Mouse (Mus musculus): ENCODE measurements at regions not wholly inside any gene's neighbourhood (a gene's known extent, or its start where the extent isn't known, plus 50 kb on each side); places are given as distances from the start of the nearest gene placed in this dataset.

DNA sequence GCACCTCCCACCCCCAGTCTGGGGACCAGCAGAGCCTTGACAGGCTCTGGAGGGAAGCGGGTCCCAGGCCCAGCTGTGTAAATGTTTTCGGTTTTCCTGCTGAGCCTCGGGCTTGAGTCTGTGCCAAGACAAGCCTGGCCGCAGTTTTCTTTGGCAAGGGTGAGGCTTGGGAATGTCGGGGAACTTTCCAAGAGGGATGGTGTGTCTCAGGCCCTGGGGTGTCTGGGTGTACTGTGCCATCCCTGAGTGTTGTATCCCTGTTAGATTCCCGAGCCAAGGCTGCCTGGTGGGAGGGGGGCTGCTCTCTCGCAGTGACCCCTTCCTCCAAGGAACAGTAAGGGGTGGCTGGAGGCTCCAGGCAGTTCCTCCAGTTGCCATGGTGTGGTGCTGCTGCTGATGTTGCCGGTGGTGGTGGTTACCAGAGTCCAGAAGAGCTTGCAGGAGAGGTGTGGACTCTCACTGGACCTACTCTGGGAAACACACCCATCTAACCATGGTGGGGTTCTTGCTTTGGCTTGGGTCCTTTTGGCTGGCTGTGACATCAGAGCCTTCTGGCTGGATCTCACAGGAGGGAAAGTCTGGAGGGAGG, 58.0 kb upstream of the Gm26897 start:
- 3% methylated on average over 8 of the region's 8 CpGs for WGBS
- H3K27ac ChIP-seq = peak overlapping the region; percentile 55
- peak; percentile 87 to 90 for DNase-seq
- H3K79me2 ChIP-seq (replicated peaks; ENCODE audit: control insufficient read depth, insufficient read depth, low read length) = no peaks in the 10 kb centered on the region
- no peak overlapping the region for H3K4me3 ChIP-seq
- intact Hi-C loops (cut with DNase I) = loop anchor here (5.0 kb wide), 1 partner anchor 53 kb away; no protein-coding TSS in a partner anchor
- no peak overlapping the region for H3K9ac ChIP-seq (ENCODE audit: low read depth, low read length)
- TF ChIP-seq CTCF (IDR thresholded peaks at IDR 0.05) (peak; percentile 55), EP300 (IDR thresholded peaks at IDR 0.05; ENCODE audit: insufficient read depth, low read depth, low read length) (0 out of 2 replicates have a peak, but pooled peaks have one; percentile 28), POLR2A (IDR thresholded peaks at IDR 0.05; ENCODE audit: insufficient read depth, low read depth, low read length) (no peak)
- H3K36me3 ChIP-seq (ENCODE audit: control insufficient read depth, insufficient read depth, low read length) = no peaks in the 10 kb centered on the region
- H3K4me1 ChIP-seq (ENCODE audit: control insufficient read depth, insufficient read depth, low read length) = peaks cover 7% of the 10 kb centered on the region
- H3K27me3 ChIP-seq (ENCODE audit: control insufficient read depth, insufficient read depth, low read length) = no peaks in the 10 kb centered on the region

DNA sequence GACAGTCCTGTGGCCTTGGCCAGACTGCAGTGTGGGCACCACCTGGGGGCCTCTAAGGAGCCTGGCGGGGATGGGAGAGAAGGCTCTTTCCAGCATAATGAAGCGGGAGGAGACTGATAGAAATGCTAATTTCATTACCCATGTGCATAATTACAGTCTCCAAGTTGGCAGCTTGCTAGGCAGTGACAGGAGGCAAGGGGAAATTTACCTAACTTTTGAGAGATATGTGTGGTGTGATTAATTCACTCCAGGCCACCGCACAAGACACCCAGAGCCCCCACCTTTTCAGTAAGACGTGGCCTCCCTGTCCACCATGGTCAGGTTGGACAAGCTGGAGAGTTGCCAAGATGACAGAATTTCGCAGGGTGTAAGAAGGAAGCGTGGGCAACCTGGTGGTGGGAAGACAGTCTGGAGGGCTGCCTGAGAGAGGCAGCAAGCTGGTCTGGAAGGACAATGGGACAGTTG, 55.8 kb upstream of the Gm26897 start:
- Histone ChIP-seq H3K27me3 (ENCODE audit: control insufficient read depth, insufficient read depth, low read length) (no peaks in the 10 kb centered on the region), H3K4me3 (no peak overlapping the region), H3K27ac (no peak overlapping the region), H3K4me1 (ENCODE audit: control insufficient read depth, insufficient read depth, low read length) (peaks cover 7% of the 10 kb centered on the region), H3K36me3 (ENCODE audit: control insufficient read depth, insufficient read depth, low read length) (no peaks in the 10 kb centered on the region), H3K9ac (ENCODE audit: low read depth, low read length) (no peak overlapping the region), H3K79me2 (replicated peaks; ENCODE audit: control insufficient read depth, insufficient read depth, low read length) (no peaks in the 10 kb centered on the region)
- TF ChIP-seq CTCF (IDR thresholded peaks at IDR 0.05) (no peak), POLR2A (IDR thresholded peaks at IDR 0.05; ENCODE audit: insufficient read depth, low read depth, low read length) (no peak), EP300 (IDR thresholded peaks at IDR 0.05; ENCODE audit: insufficient read depth, low read depth, low read length) (no peak)
- intact Hi-C loops (cut with DNase I) = loop anchor here (5.0 kb wide), 1 partner anchor 56 kb away; no protein-coding TSS in a partner anchor
- 85% methylated on average over 6 of the region's 6 CpGs for whole genome bisulfite sequencing
- DNase-seq = no peak

DNA sequence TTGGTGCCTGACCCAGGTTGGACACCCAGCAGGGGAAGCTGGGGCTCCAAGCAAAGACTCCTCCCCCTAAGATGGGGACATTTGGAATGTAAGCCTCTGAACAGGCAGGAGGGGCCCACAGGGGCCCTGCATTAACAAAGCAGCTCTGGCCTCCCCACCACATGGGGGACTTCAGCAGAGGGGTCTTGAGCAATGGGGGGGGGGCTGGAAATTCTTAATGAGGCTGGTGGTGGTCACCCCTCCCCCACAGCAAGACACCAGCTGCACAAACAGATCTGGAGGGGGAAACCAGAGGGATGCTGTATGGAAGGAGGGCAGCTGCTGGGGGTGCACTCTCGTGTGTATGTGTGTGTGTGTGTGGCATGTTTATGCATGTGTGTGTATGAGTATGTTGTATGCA, 55.2 kb upstream of the Gm26897 start:
- TF ChIP-seq CTCF (IDR thresholded peaks at IDR 0.05) (no peak), POLR2A (IDR thresholded peaks at IDR 0.05; ENCODE audit: insufficient read depth, low read depth, low read length) (no peak)
- intact Hi-C loops (cut with DNase I) = loop anchor here (5.0 kb wide), 1 partner anchor 56 kb away; no protein-coding TSS in a partner anchor
- Histone ChIP-seq H3K9ac (ENCODE audit: low read depth, low read length) (no peak overlapping the region), H3K79me2 (replicated peaks; ENCODE audit: control insufficient read depth, insufficient read depth, low read length) (no peaks in the 10 kb centered on the region), H3K4me3 (no peak overlapping the region), H3K4me1 (ENCODE audit: control insufficient read depth, insufficient read depth, low read length) (peaks cover 7% of the 10 kb centered on the region), H3K27ac (no peak overlapping the region), H3K36me3 (ENCODE audit: control insufficient read depth, insufficient read depth, low read length) (no peaks in the 10 kb centered on the region), H3K27me3 (ENCODE audit: control insufficient read depth, insufficient read depth, low read length) (no peaks in the 10 kb centered on the region)
- WGBS = 70% methylated on average over 1 of the region's 1 CpGs
- no peak for DNase-seq

DNA sequence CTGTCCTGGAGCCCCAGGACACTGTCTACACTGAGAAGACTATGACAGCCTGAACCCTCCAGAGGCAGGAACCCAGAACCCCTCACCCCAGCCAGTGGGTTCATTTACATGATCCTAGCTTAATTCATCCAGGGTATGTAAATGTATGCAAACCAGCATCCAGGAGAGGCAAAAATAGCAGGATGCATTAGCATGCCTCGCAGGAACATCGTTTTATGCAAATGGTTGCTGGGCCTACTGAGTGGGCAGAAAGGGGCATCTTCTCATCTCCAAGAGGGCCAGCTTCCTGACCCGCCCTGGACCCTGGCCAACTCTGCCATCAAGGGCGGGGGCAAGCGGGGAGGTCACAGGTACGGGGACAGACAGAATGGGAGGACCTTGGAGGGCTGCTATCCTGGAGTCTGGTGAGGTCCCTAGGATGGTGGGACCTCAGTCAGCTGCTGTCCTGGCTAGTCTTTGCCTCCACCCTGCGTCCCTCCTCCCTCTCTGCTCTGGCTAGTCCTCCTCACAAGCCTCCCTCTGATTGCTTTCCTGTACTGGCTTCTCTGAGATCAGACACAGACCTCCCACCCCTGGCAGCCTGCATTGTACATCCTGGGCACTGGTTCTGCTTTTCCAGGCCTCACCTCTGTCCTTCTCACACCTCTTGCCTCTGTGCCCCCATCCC, 52.2 kb upstream of the Gm26897 start:
- Histone ChIP-seq H3K36me3 (ENCODE audit: control insufficient read depth, insufficient read depth, low read length) (no peaks in the 10 kb centered on the region), H3K27ac (no peak overlapping the region), H3K27me3 (ENCODE audit: control insufficient read depth, insufficient read depth, low read length) (no peaks in the 10 kb centered on the region), H3K79me2 (replicated peaks; ENCODE audit: control insufficient read depth, insufficient read depth, low read length) (no peaks in the 10 kb centered on the region), H3K4me1 (ENCODE audit: control insufficient read depth, insufficient read depth, low read length) (no peaks in the 10 kb centered on the region), H3K9ac (ENCODE audit: low read depth, low read length) (no peak overlapping the region), H3K4me3 (no peak overlapping the region)
- intact Hi-C loops (cut with DNase I) = loop anchor here (5.0 to 10.0 kb wide), 2 partner anchors 214 to 473 kb away; no protein-coding TSS in a partner anchor
- WGBS = 56% methylated on average over 7 of the region's 7 CpGs
- no peak for DNase-seq
- TF ChIP-seq CTCF (IDR thresholded peaks at IDR 0.05) (no peak), EP300 (IDR thresholded peaks at IDR 0.05; ENCODE audit: insufficient read depth, low read depth, low read length) (no peak), POLR2A (IDR thresholded peaks at IDR 0.05; ENCODE audit: insufficient read depth, low read depth, low read length) (no peak)

DNA sequence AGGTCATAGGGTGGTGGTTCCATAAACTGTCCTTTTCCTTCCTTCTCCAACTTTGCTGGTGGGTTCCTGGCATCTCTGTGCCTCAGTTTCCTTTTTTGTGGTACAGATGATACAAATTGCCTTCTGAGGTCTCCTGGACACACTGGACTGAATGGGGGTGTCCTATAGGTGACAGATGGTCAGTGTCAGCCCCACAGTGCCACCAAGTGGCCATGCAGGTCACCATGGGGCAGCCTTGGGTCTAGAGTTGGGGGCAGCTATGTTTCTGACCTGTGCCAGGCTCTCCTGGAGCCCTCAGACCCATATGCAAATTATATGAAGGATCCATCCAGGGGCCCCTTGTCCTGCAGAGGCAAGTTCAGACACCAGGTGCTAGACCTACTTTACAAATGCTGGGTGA, 50.8 kb upstream of the Gm26897 start:
- TF ChIP-seq CTCF (IDR thresholded peaks at IDR 0.05) = peak; percentile 89
- TF ChIP-seq EP300 (IDR thresholded peaks at IDR 0.05; ENCODE audit: insufficient read depth, low read depth, low read length) = no peak
- no peak overlapping the region for H3K9ac ChIP-seq (ENCODE audit: low read depth, low read length)
- no peaks in the 10 kb centered on the region for H3K27me3 ChIP-seq (ENCODE audit: control insufficient read depth, insufficient read depth, low read length)
- DNase-seq = peak; percentile 47 to 69
- no peaks in the 10 kb centered on the region for H3K79me2 ChIP-seq (replicated peaks; ENCODE audit: control insufficient read depth, insufficient read depth, low read length)
- no peak overlapping the region for H3K27ac ChIP-seq
- H3K36me3 ChIP-seq (ENCODE audit: control insufficient read depth, insufficient read depth, low read length) = no peaks in the 10 kb centered on the region
- H3K4me1 ChIP-seq (ENCODE audit: control insufficient read depth, insufficient read depth, low read length) = no peaks in the 10 kb centered on the region
- intact Hi-C loops (cut with DNase I) = loop anchor here (1.0 to 10.0 kb wide), 3 partner anchors 216 to 472 kb away; no protein-coding TSS in a partner anchor
- H3K4me3 ChIP-seq = no peak overlapping the region
